Mouse (Mus musculus): ENCODE results near the gene Sirpa.

Sirpa gene

GRCm38 (mm10) chr2:129592459-129593140, at the start of gene Sirpa:
Gene Sirpa (plus strand): TSS chr2:129592835.
- no peak for DNase-seq (ENCODE audit: low read depth, low spot score)

DNA sequence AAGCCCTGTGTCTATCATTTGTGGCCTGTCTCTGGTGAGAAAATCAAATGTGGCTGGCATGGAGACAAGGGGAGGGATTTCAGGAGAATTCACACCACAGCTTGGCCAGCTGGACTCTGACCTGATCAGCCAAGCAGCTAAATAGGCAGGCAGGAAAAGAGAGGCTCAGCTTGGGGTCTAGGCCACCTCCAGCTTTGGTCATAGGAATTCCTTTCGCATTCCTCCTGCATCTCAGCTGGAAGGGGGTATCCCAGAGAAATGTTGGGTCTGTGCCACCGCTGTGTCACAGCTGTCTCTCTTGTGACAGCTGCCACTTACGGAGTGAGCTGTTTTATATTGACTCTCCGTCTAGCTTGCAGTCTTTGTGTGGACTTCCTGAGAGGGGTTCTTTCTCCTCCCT, 48.2 kb upstream of the Sirpa start:
- no peak for DNase-seq (ENCODE audit: low read depth, low spot score)

DNA sequence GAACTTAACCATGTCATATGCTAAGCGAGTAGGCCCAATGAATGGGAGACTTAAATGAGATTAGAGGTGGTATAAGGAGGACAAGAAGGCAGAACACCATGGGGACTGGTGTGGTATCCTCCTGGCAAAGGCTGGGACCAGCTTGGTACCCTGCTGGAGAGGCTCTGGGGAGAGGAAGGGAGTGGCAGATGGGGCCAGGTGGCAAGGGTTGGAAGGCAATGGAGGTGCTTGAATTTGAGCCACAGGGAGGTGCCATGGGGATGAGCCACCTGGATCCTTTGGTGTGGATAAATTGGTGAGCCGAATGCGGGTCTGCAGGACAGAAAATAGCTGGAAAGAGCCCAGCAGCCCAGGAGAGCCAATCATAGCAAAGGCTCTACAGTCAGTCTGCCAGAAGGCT, 47.7 kb upstream of the Sirpa start:
- no peak for DNase-seq (ENCODE audit: low read depth, low spot score)

- no peak for DNase-seq (ENCODE audit: low read depth, low spot score)
Measured at GRCm38 (mm10) chr2:129545596-129545995, 47.0 kb upstream of the Sirpa start.

GRCm38 (mm10) chr2:129546772-129547171, 45.9 kb upstream of the Sirpa start:
- DNase-seq (ENCODE audit: low read depth, low spot score), result no peak

- no peak for DNase-seq (ENCODE audit: low read depth, low spot score)
Measured at GRCm38 (mm10) chr2:129549537-129550135, 43.0 kb upstream of the Sirpa start.

- DNase-seq (ENCODE audit: low read depth, low spot score), result no peak
Measured at GRCm38 (mm10) chr2:129550781-129551180, 41.9 kb upstream of the Sirpa start.

- DNase-seq (ENCODE audit: low read depth, low spot score), result no peak
Measured at GRCm38 (mm10) chr2:129556081-129556480, 36.6 kb upstream of the Sirpa start.

DNA sequence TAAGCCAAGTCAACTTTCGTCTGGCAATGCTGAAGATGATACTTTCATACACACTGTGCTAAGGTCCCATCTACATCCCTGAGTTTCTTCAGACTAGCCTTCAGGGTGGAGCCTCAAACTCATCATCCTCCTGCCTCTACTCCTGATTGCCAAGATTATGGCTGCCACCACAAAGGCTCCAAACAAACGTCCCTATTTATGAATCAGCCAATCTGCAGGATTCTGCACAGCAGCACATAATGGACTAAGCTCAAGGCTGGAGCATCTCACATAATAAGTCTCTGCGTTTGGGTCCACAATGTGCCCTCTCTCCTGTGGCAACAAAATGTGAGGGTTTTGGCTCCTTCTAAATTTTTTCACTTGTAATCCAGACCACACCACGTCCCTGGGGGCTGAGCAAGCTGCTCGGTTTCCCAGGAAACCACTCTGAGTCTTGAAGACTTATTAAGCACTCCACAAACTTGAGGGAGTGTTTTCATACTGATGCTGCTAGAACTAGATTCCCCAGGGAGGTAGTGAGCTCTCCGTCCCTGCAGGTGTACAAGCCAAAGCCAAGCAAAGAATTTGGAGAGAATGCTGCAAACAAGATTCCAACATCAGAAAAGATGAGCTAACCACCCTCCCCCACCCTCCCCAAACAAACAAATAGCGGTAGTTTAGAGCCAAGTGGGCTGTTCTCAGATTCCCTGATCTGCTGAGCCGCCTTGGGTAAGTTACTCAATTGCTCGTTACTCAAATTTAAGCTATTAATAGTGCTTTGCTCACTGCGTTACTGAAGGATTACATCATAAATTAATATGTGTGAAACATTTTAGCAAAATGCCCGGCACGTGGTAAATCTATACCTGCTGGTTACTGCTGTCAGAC, 34.4 kb upstream of the Sirpa start:
- no peak for DNase-seq (ENCODE audit: low read depth, low spot score)

DNA sequence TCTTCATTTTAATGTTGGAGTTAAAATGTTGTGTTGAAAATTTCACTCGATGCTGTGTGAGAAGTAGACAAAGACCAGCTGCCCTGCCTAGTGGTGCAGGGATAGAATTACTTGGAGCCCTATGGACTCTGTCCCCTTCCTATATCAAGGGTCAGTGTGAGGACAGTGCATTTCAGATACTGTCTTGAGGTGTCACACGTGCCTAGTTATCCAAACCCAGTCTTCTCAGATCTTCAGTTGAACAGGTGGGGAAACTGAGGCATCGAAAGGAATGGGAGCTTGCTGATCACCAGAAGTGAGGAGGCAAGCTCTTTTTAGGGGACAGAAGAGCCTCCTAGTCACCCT, 33.8 kb upstream of the Sirpa start:
- no peak for DNase-seq (ENCODE audit: low read depth, low spot score)

DNA sequence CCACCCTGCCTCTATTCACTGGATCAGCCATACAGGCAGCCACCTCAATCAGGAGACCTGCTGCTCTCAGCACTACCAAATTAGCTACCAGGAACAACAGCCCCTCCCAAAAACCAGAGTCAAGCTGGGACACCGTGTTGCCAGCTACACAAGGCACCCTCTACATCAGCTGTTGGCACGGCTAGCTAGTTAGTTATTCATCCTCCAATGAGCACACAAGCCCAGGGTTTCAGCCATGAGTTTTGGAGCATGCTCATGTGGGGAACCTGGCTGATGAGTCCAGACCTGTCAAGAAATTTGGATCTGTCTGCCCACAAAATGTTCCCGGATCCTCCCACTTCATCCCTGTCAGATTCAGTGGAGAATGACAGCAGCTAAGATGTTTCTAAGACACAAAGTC, 30.8 kb upstream of the Sirpa start:
- DNase-seq (ENCODE audit: low read depth, low spot score), result no peak

DNA sequence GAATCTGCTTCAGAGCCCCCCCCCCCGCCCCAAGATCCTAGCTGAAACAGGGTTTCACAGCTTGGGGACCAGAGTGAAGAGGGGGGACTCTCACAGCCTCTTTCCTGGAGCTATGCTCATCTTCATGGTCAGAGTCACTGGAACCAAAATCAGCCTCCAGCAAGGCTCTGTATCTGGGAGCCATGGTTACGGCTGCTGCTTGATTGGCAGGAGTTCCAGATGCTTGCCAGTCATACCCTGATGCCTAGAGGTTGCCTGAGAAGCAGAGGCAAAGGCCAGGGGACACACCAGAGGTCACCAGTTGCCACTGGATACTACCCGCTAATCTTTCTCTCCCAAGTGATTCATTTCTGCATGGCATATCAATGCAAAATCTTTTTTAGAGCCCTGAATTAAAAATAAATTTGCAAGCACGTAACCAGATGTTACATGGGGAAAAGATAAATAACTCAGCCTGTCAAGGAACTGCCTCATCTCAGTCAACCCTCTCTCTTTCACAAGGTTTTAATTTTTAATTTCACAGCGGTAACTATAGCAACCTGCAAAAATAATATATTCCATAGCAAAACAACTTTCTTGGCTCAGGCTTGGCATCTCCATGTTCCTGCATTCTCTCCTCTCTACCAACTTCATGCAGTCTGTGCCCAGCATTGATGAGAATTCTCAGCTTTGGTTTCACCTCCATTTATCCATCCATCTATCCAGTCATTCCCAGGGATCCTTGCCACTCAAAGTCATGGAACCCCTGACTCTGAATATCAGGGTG, 28.5 kb upstream of the Sirpa start:
- no peak for DNase-seq (ENCODE audit: low read depth, low spot score)

DNA sequence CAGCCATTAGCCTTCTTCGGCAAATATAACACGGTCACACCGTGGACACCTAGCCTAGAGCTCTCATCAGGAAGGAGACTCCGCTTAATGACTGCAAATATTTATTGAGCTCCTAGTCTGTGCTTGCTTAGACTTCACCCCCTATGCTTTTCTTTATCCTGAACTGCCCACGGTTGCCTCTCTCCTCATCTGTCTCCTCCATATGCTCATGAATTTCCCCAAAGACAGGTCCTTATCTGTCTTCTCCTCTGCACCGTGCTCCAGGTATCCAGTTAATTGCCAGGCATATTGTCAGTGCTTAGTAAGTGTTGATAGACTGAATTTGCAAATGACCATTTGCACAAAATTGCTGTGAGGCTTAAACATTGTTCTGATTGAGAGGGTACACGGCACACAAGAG, 23.5 kb upstream of the Sirpa start:
- no peak for DNase-seq (ENCODE audit: low read depth, low spot score)

DNA sequence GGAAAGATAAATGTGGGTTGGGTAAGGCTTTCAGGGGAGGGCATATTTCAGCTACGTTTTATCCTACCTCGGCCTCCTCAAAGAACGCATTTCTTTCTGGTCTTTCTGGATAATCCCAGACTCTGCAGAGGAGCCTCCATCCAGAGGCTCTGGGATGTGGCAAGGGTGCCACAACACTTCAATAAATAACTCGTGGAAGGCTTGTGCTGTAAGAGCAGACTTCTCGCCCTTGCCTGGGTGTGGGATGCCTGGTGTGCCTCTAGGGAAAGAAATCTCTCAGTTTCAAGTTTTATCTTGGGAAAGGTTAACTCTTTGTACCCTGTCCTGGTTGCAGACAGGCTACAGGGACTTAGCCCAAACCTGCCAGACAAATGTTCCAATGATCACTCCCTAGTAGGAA, 23.1 kb upstream of the Sirpa start:
- no peak for DNase-seq (ENCODE audit: low read depth, low spot score)

GRCm38 (mm10) chr2:129573701-129574273, 18.8 kb upstream of the Sirpa start:
- DNase-seq (ENCODE audit: low read depth, low spot score), result no peak

GRCm38 (mm10) chr2:129574395-129575046, 18.1 kb upstream of the Sirpa start:
- DNase-seq (ENCODE audit: low read depth, low spot score), result no peak

DNA sequence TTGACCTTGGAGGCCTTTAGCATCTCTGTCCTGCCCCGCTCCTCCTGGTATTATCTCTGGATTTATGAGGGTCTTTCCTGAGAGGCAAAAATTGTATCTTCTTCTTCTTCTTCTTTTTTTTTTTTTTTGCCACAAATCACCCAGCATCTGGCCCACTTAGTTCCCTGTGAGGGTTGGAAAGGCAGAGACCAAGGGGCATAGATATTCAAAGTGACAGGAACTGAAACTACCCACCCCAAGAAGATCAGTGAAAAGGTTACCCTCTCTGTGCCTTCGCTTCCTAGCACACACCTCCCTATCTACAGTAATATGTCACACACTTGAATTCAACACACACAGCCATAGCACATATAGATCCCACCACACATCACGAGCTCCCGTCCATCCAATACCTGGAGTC, 17.5 kb upstream of the Sirpa start:
- peak; percentile 62 for DNase-seq (ENCODE audit: low read depth, low spot score)

GRCm38 (mm10) chr2:129576611-129577447, 15.8 kb upstream of the Sirpa start:
- no peak for DNase-seq (ENCODE audit: low read depth, low spot score)

DNA sequence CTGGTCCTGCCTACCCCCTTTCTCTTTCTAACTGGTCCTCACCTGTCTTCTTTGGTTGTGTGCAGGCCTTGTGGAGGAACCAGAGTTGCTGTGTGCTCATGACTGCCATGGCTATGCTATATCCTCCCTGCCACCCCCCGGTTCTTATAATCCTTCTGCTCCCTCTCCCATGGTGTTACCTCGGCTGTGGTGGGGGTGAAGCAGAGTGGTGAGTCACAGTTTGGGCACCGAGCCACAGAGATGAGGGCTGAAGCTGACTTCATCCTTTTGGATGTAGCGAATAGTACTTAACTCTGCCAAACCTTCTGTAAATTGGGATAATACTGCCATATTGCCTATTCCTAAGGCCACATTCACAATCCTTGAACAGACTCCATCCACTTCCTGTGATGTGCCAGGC, 12.0 kb upstream of the Sirpa start:
- no peak for DNase-seq (ENCODE audit: low read depth, low spot score)

- DNase-seq (ENCODE audit: low read depth, low spot score), result no peak
Measured at GRCm38 (mm10) chr2:129581826-129582225, 10.8 kb upstream of the Sirpa start.
